Mouse (Mus musculus): ENCODE measurements around the gene Best3. TPM values are rescaled to one million over a fixed set of nuclear protein-coding genes. Genes with fewer than 3 reads are reported as not detected.
"Not testable (repeated sequence)": the region's sequence is repeated elsewhere in the genome, so short reads cannot be mapped to it uniquely, and the experiment has no call there.

Best3 gene
- polyA plus RNA-seq, 1 experiment from 2014 or later = 2.2 TPM

DNA sequence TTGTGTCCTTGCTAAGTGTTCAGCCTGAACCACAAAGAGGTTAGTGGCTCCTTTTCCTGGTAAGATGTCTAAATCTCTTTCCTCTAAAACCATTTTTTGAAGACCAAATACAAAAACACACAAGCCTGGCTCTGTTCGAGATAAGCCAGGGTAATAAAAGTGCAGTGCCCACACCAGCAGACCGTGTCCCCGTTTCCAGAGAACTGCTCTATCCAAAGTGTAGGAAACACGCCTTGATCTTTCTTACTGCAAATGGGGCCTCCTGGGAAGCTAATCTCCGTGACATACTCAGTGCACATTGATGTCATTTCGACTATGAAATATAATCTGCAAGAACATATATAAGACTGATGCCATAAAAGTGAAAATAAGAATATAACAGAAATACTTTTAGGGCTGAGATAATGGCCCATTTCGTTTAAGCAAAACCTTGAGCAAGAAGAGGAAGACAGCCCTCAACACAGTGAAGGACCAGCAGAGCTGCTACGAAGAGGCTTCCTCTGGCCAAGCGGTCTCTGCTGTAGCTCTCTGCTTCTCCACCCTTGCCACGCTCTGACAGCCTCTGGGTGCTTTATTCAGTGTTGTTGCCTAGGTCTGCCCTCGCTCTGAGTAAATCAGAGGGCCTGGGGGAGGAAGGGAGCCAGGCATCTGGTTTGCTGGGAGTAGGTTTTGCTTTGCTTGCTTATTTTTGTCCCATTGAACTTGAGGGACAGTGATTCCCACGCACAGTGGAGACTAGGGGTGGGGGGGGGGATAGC lies 19.8 kb downstream of the Best3 start:
- Histone ChIP-seq H3K4me2 (replicated peaks) (no peak overlapping the region), H3K36me3 (no peaks in the 10 kb centered on the region), H3K9ac (no peak overlapping the region), H3K27ac (replicated peaks) (no peak overlapping the region), H3K9me3 (replicated peaks) (no peaks in the 10 kb centered on the region), H3K4me3 (replicated peaks) (no peak overlapping the region), H3K4me1 (peaks cover 4% of the 10 kb centered on the region; the same call in 1 of the 2 replicates), H3K27me3 (no peaks in the 10 kb centered on the region)
- ATAC-seq (ENCODE audit: insufficient number of reproducible peaks, low FRiP score, low TSS enrichment, low read depth) = no peak
- 49% methylated on average over 12 of the region's 12 CpGs for WGBS

DNA sequence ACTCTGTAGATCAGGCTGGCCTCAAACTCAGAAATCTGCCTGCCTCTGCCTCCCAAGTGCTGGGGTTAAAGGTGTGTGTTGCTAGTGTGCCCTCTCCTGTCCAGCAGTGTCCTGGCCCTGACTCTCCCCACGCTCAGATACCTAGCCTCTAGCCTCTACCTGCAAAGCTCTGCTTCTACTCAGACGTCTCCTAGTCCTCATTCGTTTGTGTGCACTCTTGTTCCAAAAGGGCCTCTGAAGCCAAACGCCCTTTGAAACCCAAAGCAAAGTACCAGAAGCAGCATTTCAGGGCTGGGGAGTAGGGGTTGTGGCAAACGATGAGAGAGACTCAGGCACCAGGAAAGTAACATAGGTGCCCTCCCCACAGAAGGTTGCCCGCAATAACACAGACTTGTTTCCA lies 23.6 kb downstream of the Best3 start:
- no peak overlapping the region for H3K27ac ChIP-seq (replicated peaks)
- 81% methylated on average over 6 of the region's 6 CpGs for WGBS
- no peaks in the 10 kb centered on the region for H3K36me3 ChIP-seq
- no peaks in the 10 kb centered on the region for H3K27me3 ChIP-seq
- H3K9me3 ChIP-seq (replicated peaks) = no peaks in the 10 kb centered on the region
- peaks cover 3% of the 10 kb centered on the region; the same call in 1 of the 2 replicates for H3K4me1 ChIP-seq
- H3K9ac ChIP-seq = no peak overlapping the region
- H3K4me2 ChIP-seq (replicated peaks) = no peak overlapping the region
- ATAC-seq (ENCODE audit: insufficient number of reproducible peaks, low FRiP score, low TSS enrichment, low read depth) = no peak
- H3K4me3 ChIP-seq (replicated peaks) = no peak overlapping the region

DNA sequence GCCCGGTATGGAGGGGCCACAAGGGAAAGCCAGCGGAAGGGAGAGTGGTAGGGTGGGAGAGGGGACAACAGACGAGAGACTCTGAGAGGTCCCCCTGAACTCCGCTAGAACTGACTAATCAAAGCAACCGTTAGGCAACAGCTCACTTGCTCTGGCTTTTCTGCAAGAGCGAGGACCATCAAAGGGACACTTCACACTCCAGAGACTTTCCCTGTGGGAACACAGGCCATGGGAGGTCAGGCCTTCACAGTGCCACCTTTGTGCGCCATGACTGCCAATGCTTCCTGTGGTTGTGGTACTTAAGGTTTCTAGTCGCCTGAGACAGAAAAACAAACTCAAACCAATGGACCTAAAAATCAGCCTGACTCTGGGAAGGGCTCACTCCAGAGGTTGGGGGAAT lies 24.9 kb downstream of the Best3 start:
- no peak overlapping the region for H3K9ac ChIP-seq
- H3K4me3 ChIP-seq (replicated peaks) = no peak overlapping the region
- ATAC-seq (ENCODE audit: insufficient number of reproducible peaks, low FRiP score, low TSS enrichment, low read depth) = no peak
- no peak overlapping the region for H3K27ac ChIP-seq (replicated peaks)
- no peaks in the 10 kb centered on the region for H3K27me3 ChIP-seq
- H3K9me3 ChIP-seq (replicated peaks) = no peaks in the 10 kb centered on the region
- no peak overlapping the region for H3K4me2 ChIP-seq (replicated peaks)
- 57% methylated on average over 8 of the region's 8 CpGs for WGBS
- no peaks in the 10 kb centered on the region for H3K4me1 ChIP-seq
- H3K36me3 ChIP-seq = no peaks in the 10 kb centered on the region

DNA sequence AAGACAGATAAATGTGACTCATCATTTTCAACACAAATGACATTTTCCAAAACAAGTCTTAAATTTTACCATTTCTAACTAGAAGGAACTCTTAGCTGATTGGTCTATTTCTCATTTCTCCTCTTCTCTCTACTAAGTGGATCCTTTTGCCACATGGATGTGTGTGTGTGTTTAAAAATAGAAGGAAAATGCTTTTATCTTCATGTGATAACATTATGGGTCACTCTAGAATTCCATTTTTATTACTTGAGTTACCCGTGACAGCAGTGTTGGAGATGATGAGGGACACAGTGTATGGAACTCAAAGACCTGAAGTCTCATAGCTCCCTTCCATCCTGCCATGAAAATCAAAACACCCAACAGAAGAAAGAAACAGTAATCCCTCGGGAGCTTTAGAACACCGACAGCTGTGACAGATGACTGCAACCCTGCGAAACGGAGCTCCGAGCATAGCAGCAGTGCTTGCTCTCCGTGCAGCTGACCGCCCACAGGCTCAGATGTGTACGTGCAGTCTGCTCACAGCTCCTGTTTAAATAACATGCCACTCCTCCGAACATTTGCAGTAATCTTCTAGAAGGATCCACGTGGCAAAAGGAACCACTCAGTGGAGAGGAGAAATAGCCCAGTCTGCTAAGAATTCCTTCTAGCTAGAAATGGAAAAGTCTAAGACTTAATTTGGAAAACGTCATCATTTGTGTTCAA lies 27.7 kb downstream of the Best3 start:
- H3K27me3 ChIP-seq = no peaks in the 10 kb centered on the region
- H3K36me3 ChIP-seq = no peaks in the 10 kb centered on the region
- H3K9ac ChIP-seq = no peak overlapping the region
- H3K27ac ChIP-seq (replicated peaks) = peak overlapping the region; percentile 48; the same call in 1 of the 2 replicates
- H3K4me1 ChIP-seq = no peaks in the 10 kb centered on the region
- H3K9me3 ChIP-seq (replicated peaks) = no peaks in the 10 kb centered on the region
- H3K4me3 ChIP-seq (replicated peaks) = no peak overlapping the region
- peak; percentile 82 for ATAC-seq (ENCODE audit: insufficient number of reproducible peaks, low FRiP score, low TSS enrichment, low read depth)
- peak overlapping the region; percentile 31 for H3K4me2 ChIP-seq (replicated peaks)
- WGBS = 20% methylated on average over 12 of the region's 12 CpGs

DNA sequence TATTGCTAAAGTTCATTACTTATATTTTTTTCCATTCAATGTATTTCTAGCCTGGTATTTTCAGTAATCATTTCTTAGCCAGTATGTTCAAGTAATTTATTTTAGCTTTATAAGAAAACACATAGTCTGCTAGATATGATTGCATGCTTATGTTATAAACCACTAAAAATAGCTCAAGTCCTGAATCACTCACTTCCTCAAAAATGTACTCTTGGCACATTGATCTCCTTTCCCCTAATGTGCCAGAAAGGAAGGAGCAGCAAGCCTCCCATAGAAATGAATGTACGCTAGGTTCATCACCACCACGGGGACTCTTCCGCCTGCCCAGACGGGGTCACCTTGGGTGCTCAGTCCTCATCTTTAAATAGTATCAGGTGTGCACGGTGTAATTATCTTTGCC lies 28.5 kb downstream of the Best3 start:
- no peaks in the 10 kb centered on the region for H3K36me3 ChIP-seq
- WGBS = 83% methylated on average over 5 of the region's 5 CpGs
- H3K4me1 ChIP-seq = no peaks in the 10 kb centered on the region
- H3K4me2 ChIP-seq (replicated peaks) = no peak overlapping the region
- no peak overlapping the region for H3K27ac ChIP-seq (replicated peaks)
- no peak overlapping the region for H3K4me3 ChIP-seq (replicated peaks)
- H3K9me3 ChIP-seq (replicated peaks) = no peaks in the 10 kb centered on the region
- no peak for ATAC-seq (ENCODE audit: insufficient number of reproducible peaks, low FRiP score, low TSS enrichment, low read depth)
- no peaks in the 10 kb centered on the region for H3K27me3 ChIP-seq
- no peak overlapping the region for H3K9ac ChIP-seq

DNA sequence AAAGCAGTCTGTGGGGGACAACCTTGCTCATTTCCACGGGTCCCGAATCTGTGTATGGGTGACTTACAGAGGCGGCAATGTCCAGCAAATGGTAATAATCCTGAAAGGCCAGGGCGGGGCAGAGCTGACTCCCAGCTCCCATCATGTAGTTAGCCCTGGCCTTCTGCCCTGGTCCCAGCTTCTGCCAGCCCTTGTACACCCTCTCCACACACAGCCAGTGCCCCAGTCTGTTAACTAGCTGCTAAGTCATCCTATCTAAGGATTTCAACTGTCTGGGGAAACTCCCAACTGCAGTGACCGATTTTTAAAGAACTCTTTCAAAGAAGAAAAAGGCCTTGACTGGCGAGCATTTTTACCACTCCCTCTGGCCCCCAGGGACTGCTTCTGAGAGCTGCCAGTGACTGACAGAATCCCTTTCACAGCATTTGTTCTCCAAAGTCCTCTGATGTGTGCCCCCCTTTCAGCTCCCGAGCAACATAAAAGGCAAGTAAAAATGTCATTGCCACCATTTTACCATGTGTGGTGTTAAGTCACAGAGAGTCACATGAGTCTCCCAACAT lies 32.2 kb downstream of the Best3 start:
- no peak for ATAC-seq (ENCODE audit: insufficient number of reproducible peaks, low FRiP score, low TSS enrichment, low read depth)
- Histone ChIP-seq H3K27ac (replicated peaks) (no peak overlapping the region), H3K9me3 (replicated peaks) (no peaks in the 10 kb centered on the region), H3K4me2 (replicated peaks) (no peak overlapping the region), H3K4me3 (replicated peaks) (no peak overlapping the region), H3K36me3 (no peaks in the 10 kb centered on the region), H3K27me3 (no peaks in the 10 kb centered on the region), H3K9ac (no peak overlapping the region), H3K4me1 (no peaks in the 10 kb centered on the region)
- WGBS = 53% methylated on average over 7 of the region's 7 CpGs

DNA sequence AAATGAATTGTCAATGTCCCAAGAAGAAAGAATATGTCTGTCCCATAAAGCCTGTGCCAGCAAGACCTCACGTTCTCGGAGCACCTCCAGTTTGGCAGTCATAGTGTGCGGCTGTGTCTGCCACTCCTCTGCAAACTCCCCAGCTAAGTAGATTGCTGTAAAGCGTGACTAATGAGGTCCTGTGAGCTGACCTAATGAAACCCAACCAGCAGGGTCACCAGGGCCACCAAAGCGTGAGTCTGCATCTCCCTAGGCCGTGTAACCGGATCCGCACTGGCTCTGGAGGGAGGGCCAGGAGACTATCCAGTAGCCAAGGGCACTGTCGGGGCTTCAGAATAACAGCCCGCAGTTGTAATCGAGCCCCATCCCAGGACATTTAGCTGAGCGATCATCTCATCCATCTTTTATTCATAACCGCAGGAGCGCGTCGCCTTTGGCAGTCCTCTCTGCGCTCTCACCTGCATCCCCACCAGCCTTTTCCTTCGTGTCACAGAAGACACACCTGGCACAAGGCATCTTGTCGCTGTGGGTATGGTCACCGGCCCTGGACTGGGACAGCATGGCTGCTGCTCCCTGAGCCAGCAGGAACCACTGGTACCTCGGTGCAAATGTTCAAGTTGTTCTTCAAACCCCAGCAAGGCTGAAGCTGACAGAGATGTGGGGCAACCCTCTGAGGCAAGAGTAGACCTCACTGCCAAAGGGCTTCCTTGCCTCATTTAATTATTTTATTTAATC lies 35.1 kb downstream of the Best3 start:
- H3K4me2 ChIP-seq (replicated peaks) = no peak overlapping the region
- no peaks in the 10 kb centered on the region for H3K36me3 ChIP-seq
- H3K27ac ChIP-seq (replicated peaks) = no peak overlapping the region
- no peak overlapping the region for H3K4me3 ChIP-seq (replicated peaks)
- H3K9me3 ChIP-seq (replicated peaks) = no peaks in the 10 kb centered on the region
- H3K4me1 ChIP-seq = no peaks in the 10 kb centered on the region
- peak; percentile 73 for ATAC-seq (ENCODE audit: insufficient number of reproducible peaks, low FRiP score, low TSS enrichment, low read depth)
- H3K9ac ChIP-seq = no peak overlapping the region
- WGBS = 11% methylated on average over 21 of the region's 21 CpGs
- H3K27me3 ChIP-seq = 0 out of 2 replicates have a peak, but pooled peaks cover 6% of the 10 kb centered on the region

DNA sequence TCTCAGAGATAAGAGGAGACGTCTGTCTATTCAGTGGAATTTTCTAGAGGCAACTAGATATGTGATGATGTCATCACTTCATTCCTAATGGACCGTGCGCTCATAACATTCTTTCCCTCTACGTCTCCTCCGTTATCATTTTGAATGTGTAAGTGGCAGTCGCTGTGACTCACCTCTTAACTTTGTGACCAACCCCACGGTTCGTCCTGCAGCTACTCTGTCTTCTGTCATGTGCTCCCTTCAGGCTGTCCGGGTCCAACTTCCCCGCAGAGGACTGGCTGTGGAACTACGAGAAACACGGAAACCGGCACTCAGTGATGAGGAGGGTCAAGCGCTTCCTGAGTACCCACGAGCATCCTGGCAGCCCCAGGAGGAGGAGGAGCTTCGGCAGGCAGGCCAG lies 37.6 kb downstream of the Best3 start:
- ATAC-seq (ENCODE audit: insufficient number of reproducible peaks, low FRiP score, low TSS enrichment, low read depth) = no peak
- Histone ChIP-seq H3K9me3 (replicated peaks) (no peaks in the 10 kb centered on the region), H3K27ac (replicated peaks) (no peak overlapping the region), H3K4me3 (replicated peaks) (peak overlapping the region; percentile 7; the same call in 1 of the 2 replicates), H3K9ac (no peak overlapping the region), H3K4me2 (replicated peaks) (peak overlapping the region; percentile 5; the same call in 1 of the 2 replicates), H3K4me1 (no peaks in the 10 kb centered on the region), H3K36me3 (no peaks in the 10 kb centered on the region), H3K27me3 (0 out of 2 replicates have a peak, but pooled peaks cover 6% of the 10 kb centered on the region)
- WGBS = 43% methylated on average over 16 of the region's 16 CpGs

DNA sequence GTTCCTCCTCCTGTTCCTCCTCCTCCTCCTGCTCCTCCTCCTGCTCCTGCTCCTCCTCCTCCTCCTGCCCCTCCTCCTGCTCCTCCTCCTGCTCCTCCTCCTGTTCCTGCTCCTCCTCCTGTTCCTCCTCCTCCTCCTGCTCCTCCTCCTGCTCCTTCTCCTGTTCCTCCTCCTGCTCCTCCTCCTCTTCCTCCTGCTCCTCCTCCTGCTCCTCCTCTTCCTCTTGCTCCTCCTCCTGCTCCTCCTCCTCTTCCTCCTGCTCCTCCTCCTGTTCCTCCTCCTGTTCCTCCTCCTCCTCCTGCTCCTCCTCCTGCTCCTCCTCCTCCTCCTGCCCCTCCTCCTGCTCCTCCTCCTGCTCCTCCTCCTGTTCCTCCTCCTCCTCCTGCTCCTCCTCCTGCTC lies 39.7 kb downstream of the Best3 start:
- not testable (repeated sequence) for H3K4me3 ChIP-seq (replicated peaks); ATAC-seq (ENCODE audit: insufficient number of reproducible peaks, low FRiP score, low TSS enrichment, low read depth); H3K9me3 ChIP-seq (replicated peaks); H3K27me3 ChIP-seq; H3K27ac ChIP-seq (replicated peaks); H3K36me3 ChIP-seq; H3K4me1 ChIP-seq; H3K4me2 ChIP-seq (replicated peaks); H3K9ac ChIP-seq

DNA sequence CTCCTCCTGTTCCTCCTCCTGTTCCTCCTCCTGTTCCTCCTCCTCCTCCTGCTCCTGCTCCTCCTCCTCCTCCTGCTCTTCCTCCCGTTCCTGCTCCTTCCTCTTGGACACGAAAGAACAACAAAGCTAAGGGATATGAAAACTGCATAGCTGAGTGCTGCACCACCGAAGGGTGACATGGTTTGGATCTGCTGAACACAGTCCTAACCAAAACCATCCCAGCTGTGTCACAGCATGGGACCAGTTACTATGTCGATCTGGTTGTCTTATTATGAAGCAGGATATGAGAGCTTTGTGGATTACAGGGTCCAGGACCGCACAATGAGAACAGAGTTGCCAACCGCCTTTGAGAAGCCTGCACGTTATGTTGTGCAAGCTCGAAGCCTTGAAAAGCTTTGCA lies 40.1 kb downstream of the Best3 start:
- no peak overlapping the region for H3K9ac ChIP-seq
- 57% methylated on average over 8 of the region's 8 CpGs for WGBS
- H3K27ac ChIP-seq (replicated peaks) = no peak overlapping the region
- no peak overlapping the region for H3K4me2 ChIP-seq (replicated peaks)
- H3K9me3 ChIP-seq (replicated peaks) = no peaks in the 10 kb centered on the region
- H3K4me3 ChIP-seq (replicated peaks) = no peak overlapping the region
- 0 out of 2 replicates have a peak, but pooled peaks cover 6% of the 10 kb centered on the region for H3K27me3 ChIP-seq
- H3K4me1 ChIP-seq = no peaks in the 10 kb centered on the region
- ATAC-seq (ENCODE audit: insufficient number of reproducible peaks, low FRiP score, low TSS enrichment, low read depth) = no peak
- no peaks in the 10 kb centered on the region for H3K36me3 ChIP-seq

DNA sequence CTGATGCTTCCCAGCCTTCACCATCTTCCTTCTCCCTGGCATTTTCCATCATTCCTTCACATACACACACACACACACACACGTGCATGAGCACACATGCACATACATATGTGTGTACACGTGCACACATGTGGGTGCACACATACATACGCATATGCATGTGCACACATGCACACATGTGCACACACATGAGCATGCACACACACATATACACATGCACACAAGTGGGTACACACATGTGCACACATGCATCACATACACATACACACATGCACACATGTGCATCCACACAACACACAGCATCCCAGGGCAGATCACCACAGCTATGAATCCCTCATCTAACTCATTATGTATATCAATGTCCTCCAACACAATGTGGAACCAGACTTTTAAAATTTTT lies 45.0 kb downstream of the Best3 start:
- no peak overlapping the region for H3K9ac ChIP-seq
- WGBS = 92% methylated on average over 3 of the region's 3 CpGs
- H3K4me1 ChIP-seq = 0 out of 2 replicates have a peak, but pooled peaks cover 6% of the 10 kb centered on the region
- no peaks in the 10 kb centered on the region for H3K36me3 ChIP-seq
- H3K4me3 ChIP-seq (replicated peaks) = no peak overlapping the region
- ATAC-seq (ENCODE audit: insufficient number of reproducible peaks, low FRiP score, low TSS enrichment, low read depth) = no peak
- H3K9me3 ChIP-seq (replicated peaks) = no peaks in the 10 kb centered on the region
- no peaks in the 10 kb centered on the region for H3K27me3 ChIP-seq
- no peak overlapping the region for H3K27ac ChIP-seq (replicated peaks)
- no peak overlapping the region for H3K4me2 ChIP-seq (replicated peaks)
